Mouse (Mus musculus): ENCODE data around the gene Akr1c12. TPM values are rescaled to one million over a fixed set of nuclear protein-coding genes. Genes with fewer than 3 reads are reported as not detected.
"Not testable (repeated sequence)": the region's sequence is repeated elsewhere in the genome, so short reads cannot be mapped to it uniquely, and the experiment has no call there.

Gene Akr1c12
- polyA plus RNA-seq, 1 experiment = 0.56 TPM

GRCm38 (mm10) chr13:4277526-4277925, 1.7 kb downstream of the Akr1c12 start:
- Histone ChIP-seq H3K27me3 (ENCODE audit: control insufficient read depth, insufficient read depth, low read length) (no peaks in the 10 kb centered on the region), H3K4me1 (ENCODE audit: control insufficient read depth, insufficient read depth, insufficient read length) (no peaks in the 10 kb centered on the region), H3K4me3 (ENCODE audit: extremely low read depth, insufficient read depth, insufficient read length) (no peak overlapping the region), H3K36me3 (ENCODE audit: control insufficient read depth, insufficient read depth, low read length) (no peaks in the 10 kb centered on the region), H3K27ac (ENCODE audit: insufficient read depth, low read length) (no peak overlapping the region)
- TF ChIP-seq CTCF (IDR thresholded peaks at IDR 0.05; ENCODE audit: extremely low read depth, insufficient read depth, insufficient read length, insufficient replicate concordance) (no peak), POLR2A (IDR thresholded peaks at IDR 0.05; ENCODE audit: low read depth, low read length) (no peak)
- DNase-seq (ENCODE audit: low read depth in 1 of 2, low spot score in 2 of 2) = no peak
- WGBS = 78% methylated on average over 2 of the region's 2 CpGs

- TF ChIP-seq CTCF (IDR thresholded peaks at IDR 0.05; ENCODE audit: extremely low read depth, insufficient read depth, insufficient read length, insufficient replicate concordance) = no peak
- no peak for TF ChIP-seq POLR2A (IDR thresholded peaks at IDR 0.05; ENCODE audit: low read depth, low read length)
- no peak for DNase-seq (ENCODE audit: low read depth in 1 of 2, low spot score in 2 of 2)
- H3K4me3 ChIP-seq (ENCODE audit: extremely low read depth, insufficient read depth, insufficient read length) = no peak overlapping the region
- no peak overlapping the region for H3K27ac ChIP-seq (ENCODE audit: insufficient read depth, low read length)
- no peaks in the 10 kb centered on the region for H3K27me3 ChIP-seq (ENCODE audit: control insufficient read depth, insufficient read depth, low read length)
- no peaks in the 10 kb centered on the region for H3K36me3 ChIP-seq (ENCODE audit: control insufficient read depth, insufficient read depth, low read length)
- H3K4me1 ChIP-seq (ENCODE audit: control insufficient read depth, insufficient read depth, insufficient read length) = no peaks in the 10 kb centered on the region
These were observed 8.4 kb downstream of the Akr1c12 start for GRCm38 (mm10) chr13:4270860-4271259.

GRCm38 (mm10) chr13:4265455-4265854, 13.8 kb downstream of the Akr1c12 start:
- not testable (repeated sequence) for DNase-seq (ENCODE audit: low read depth in 1 of 2, low spot score in 2 of 2); H3K36me3 ChIP-seq (ENCODE audit: control insufficient read depth, insufficient read depth, low read length); H3K27ac ChIP-seq (ENCODE audit: insufficient read depth, low read length); H3K4me1 ChIP-seq (ENCODE audit: control insufficient read depth, insufficient read depth, insufficient read length); H3K27me3 ChIP-seq (ENCODE audit: control insufficient read depth, insufficient read depth, low read length); H3K4me3 ChIP-seq (ENCODE audit: extremely low read depth, insufficient read depth, insufficient read length)
- 84% methylated on average over 2 of the region's 2 CpGs for WGBS

- WGBS = 91% methylated on average over 2 of the region's 2 CpGs
- H3K27me3 ChIP-seq (ENCODE audit: control insufficient read depth, insufficient read depth, low read length) = no peaks in the 10 kb centered on the region
- DNase-seq (ENCODE audit: low read depth in 1 of 2, low spot score in 2 of 2) = no peak
- TF ChIP-seq CTCF (IDR thresholded peaks at IDR 0.05; ENCODE audit: extremely low read depth, insufficient read depth, insufficient read length, insufficient replicate concordance) (no peak), POLR2A (IDR thresholded peaks at IDR 0.05; ENCODE audit: low read depth, low read length) (no peak)
- no peaks in the 10 kb centered on the region for H3K36me3 ChIP-seq (ENCODE audit: control insufficient read depth, insufficient read depth, low read length)
- no peaks in the 10 kb centered on the region for H3K4me1 ChIP-seq (ENCODE audit: control insufficient read depth, insufficient read depth, insufficient read length)
- no peak overlapping the region for H3K4me3 ChIP-seq (ENCODE audit: extremely low read depth, insufficient read depth, insufficient read length)
- no peak overlapping the region for H3K27ac ChIP-seq (ENCODE audit: insufficient read depth, low read length)
These were observed 14.2 kb downstream of the Akr1c12 start for GRCm38 (mm10) chr13:4265047-4265446.

GRCm38 (mm10) chr13:4264612-4265011, 14.6 kb downstream of the Akr1c12 start:
- Histone ChIP-seq H3K27ac (ENCODE audit: insufficient read depth, low read length) (no peak overlapping the region), H3K36me3 (ENCODE audit: control insufficient read depth, insufficient read depth, low read length) (no peaks in the 10 kb centered on the region), H3K4me1 (ENCODE audit: control insufficient read depth, insufficient read depth, insufficient read length) (no peaks in the 10 kb centered on the region), H3K4me3 (ENCODE audit: extremely low read depth, insufficient read depth, insufficient read length) (no peak overlapping the region), H3K27me3 (ENCODE audit: control insufficient read depth, insufficient read depth, low read length) (no peaks in the 10 kb centered on the region)
- TF ChIP-seq CTCF (IDR thresholded peaks at IDR 0.05; ENCODE audit: extremely low read depth, insufficient read depth, insufficient read length, insufficient replicate concordance) (no peak), POLR2A (IDR thresholded peaks at IDR 0.05; ENCODE audit: low read depth, low read length) (no peak)
- WGBS = 93% methylated on average over 3 of the region's 3 CpGs
- DNase-seq (ENCODE audit: low read depth in 1 of 2, low spot score in 2 of 2) = no peak

- DNase-seq (ENCODE audit: low read depth in 1 of 2, low spot score in 2 of 2) = no peak
- 83% methylated on average over 6 of the region's 6 CpGs for WGBS
- Histone ChIP-seq H3K36me3 (ENCODE audit: control insufficient read depth, insufficient read depth, low read length) (no peaks in the 10 kb centered on the region), H3K4me1 (ENCODE audit: control insufficient read depth, insufficient read depth, insufficient read length) (no peaks in the 10 kb centered on the region), H3K27ac (ENCODE audit: insufficient read depth, low read length) (no peak overlapping the region), H3K4me3 (ENCODE audit: extremely low read depth, insufficient read depth, insufficient read length) (no peak overlapping the region), H3K27me3 (ENCODE audit: control insufficient read depth, insufficient read depth, low read length) (no peaks in the 10 kb centered on the region)
- TF ChIP-seq CTCF (IDR thresholded peaks at IDR 0.05; ENCODE audit: extremely low read depth, insufficient read depth, insufficient read length, insufficient replicate concordance) = no peak
- no peak for TF ChIP-seq POLR2A (IDR thresholded peaks at IDR 0.05; ENCODE audit: low read depth, low read length)
These were observed 21.9 kb downstream of the Akr1c12 start for GRCm38 (mm10) chr13:4257349-4257748.

- H3K27ac ChIP-seq (ENCODE audit: insufficient read depth, low read length); H3K36me3 ChIP-seq (ENCODE audit: control insufficient read depth, insufficient read depth, low read length); H3K4me1 ChIP-seq (ENCODE audit: control insufficient read depth, insufficient read depth, insufficient read length); DNase-seq (ENCODE audit: low read depth in 1 of 2, low spot score in 2 of 2); H3K27me3 ChIP-seq (ENCODE audit: control insufficient read depth, insufficient read depth, low read length); H3K4me3 ChIP-seq (ENCODE audit: extremely low read depth, insufficient read depth, insufficient read length): not testable (repeated sequence)
These were observed 22.3 kb downstream of the Akr1c12 start for GRCm38 (mm10) chr13:4256894-4257293.

- 90% methylated on average over 3 of the region's 3 CpGs for WGBS
- Histone ChIP-seq H3K27me3 (ENCODE audit: control insufficient read depth, insufficient read depth, low read length) (no peaks in the 10 kb centered on the region), H3K4me3 (ENCODE audit: extremely low read depth, insufficient read depth, insufficient read length) (no peak overlapping the region), H3K4me1 (ENCODE audit: control insufficient read depth, insufficient read depth, insufficient read length) (no peaks in the 10 kb centered on the region), H3K36me3 (ENCODE audit: control insufficient read depth, insufficient read depth, low read length) (no peaks in the 10 kb centered on the region), H3K27ac (ENCODE audit: insufficient read depth, low read length) (no peak overlapping the region)
- TF ChIP-seq POLR2A (IDR thresholded peaks at IDR 0.05; ENCODE audit: low read depth, low read length) (no peak), CTCF (IDR thresholded peaks at IDR 0.05; ENCODE audit: extremely low read depth, insufficient read depth, insufficient read length, insufficient replicate concordance) (no peak)
- no peak for DNase-seq (ENCODE audit: low read depth in 1 of 2, low spot score in 2 of 2)
These were observed 29.9 kb downstream of the Akr1c12 start for GRCm38 (mm10) chr13:4249347-4249746.
